Mouse (Mus musculus) left cerebral cortex, adult 2 months (tissue): ENCODE results near the gene Camk2g. TPM values are rescaled to one million over a fixed set of nuclear protein-coding genes. Genes with fewer than 3 reads are reported as not detected.

Source experiments
- DNase-seq, 2 experiments: peaks; one replicate each; pipeline ENCODE4 v3.0.0; 2021 to 2022; ENCODE audit warnings: low spot score in 2 of 2, mixed read lengths in 1 of 2; ENCODE audit errors: extremely low spot score in 1 of 2
- H3K27ac ChIP-seq: fragments of 200-600 bp; 2 replicates; pipeline ENCODE4 v1.8.1; 2022
- H3K4me3 ChIP-seq: fragments of 200-600 bp; 2 replicates; pipeline ENCODE4 v1.8.1; 2022
- CTCF ChIP-seq: fragments of 200-600 bp; IDR thresholded peaks from 2 replicates; pipeline ENCODE4 v1.8.1; 2022; ENCODE audit warnings: antibody characterized with exemption, mild to moderate bottlenecking, moderate library complexity
- intact Hi-C: fragments of 180-260 bp; cut with DNase I; formaldehyde crosslinking; loops from one replicate; pipeline ENCODE4 v1.15.1; 2025
- total RNA-seq, 2 experiments: library from RNA; stranded (reverse); gene quantifications; 2 replicates each; pipeline ENCODE4 v1.2.3; 2021

The Camk2g gene
- total RNA-seq, 2 experiments from 2014 or later, result 328 to 345 TPM

- peak in 1 of 2 experiments; percentile 43 for DNase-seq
- peak overlapping the region; percentile 94 for H3K4me3 ChIP-seq
- no peak for TF ChIP-seq CTCF
- H3K27ac ChIP-seq, result peak overlapping the region; percentile 91
- intact Hi-C loops, result no loop called here
Measured at GRCm38 (mm10) chr14:20792243-20792921, 1.5 kb downstream of the Camk2g start.

GRCm38 (mm10) chr14:20791511-20792242 is 2.2 kb downstream of the Camk2g start:
- peak overlapping the region; percentile 91 for H3K27ac ChIP-seq
- peak in 1 of 2 experiments; percentile 46 for DNase-seq
- peak overlapping the region; percentile 94 for H3K4me3 ChIP-seq
- intact Hi-C loops, result no loop called here
- peak; percentile 48 for TF ChIP-seq CTCF

GRCm38 (mm10) chr14:20790996-20791395 is 2.9 kb downstream of the Camk2g start:
- peak overlapping the region; percentile 91 for H3K27ac ChIP-seq
- peak in 1 of 2 experiments; percentile 43 for DNase-seq
- H3K4me3 ChIP-seq, result peak overlapping the region; percentile 94
- intact Hi-C loops, result no loop called here
- no peak for TF ChIP-seq CTCF

GRCm38 (mm10) chr14:20790445-20790844 is 3.4 kb downstream of the Camk2g start:
- H3K27ac ChIP-seq, result peak overlapping the region; percentile 91
- no peak for TF ChIP-seq CTCF
- H3K4me3 ChIP-seq, result peak overlapping the region; percentile 94
- DNase-seq, result no peak
- intact Hi-C loops, result no loop called here

GRCm38 (mm10) chr14:20789593-20789992 is 4.3 kb downstream of the Camk2g start:
- intact Hi-C loops, result no loop called here
- H3K27ac ChIP-seq, result peak overlapping the region; percentile 91
- H3K4me3 ChIP-seq, result peak overlapping the region; percentile 94
- no peak for TF ChIP-seq CTCF
- no peak for DNase-seq

GRCm38 (mm10) chr14:20788151-20788550 is 5.7 kb downstream of the Camk2g start:
- intact Hi-C loops, result no loop called here
- no peak overlapping the region for H3K4me3 ChIP-seq
- no peak overlapping the region for H3K27ac ChIP-seq
- no peak for TF ChIP-seq CTCF
- no peak for DNase-seq

GRCm38 (mm10) chr14:20786611-20787015 is 7.3 kb downstream of the Camk2g start:
- H3K4me3 ChIP-seq, result no peak overlapping the region
- intact Hi-C loops, result no loop called here

GRCm38 (mm10) chr14:20786020-20786419 is 7.9 kb downstream of the Camk2g start:
- no peak overlapping the region for H3K4me3 ChIP-seq
- intact Hi-C loops, result no loop called here
- TF ChIP-seq CTCF, result no peak
- no peak for DNase-seq
- peak overlapping the region; percentile 29; the same call in 1 of the 2 replicates for H3K27ac ChIP-seq

More at GRCm38 (mm10) chr14:20786611-20787015, 7.3 kb downstream of the Camk2g start:
- peak overlapping the region; percentile 29 for H3K27ac ChIP-seq
- TF ChIP-seq CTCF, result no peak; the same call in 1 of the 2 replicates
- no peak for DNase-seq

GRCm38 (mm10) chr14:20785231-20785630 is 8.7 kb downstream of the Camk2g start:
- intact Hi-C loops, result no loop called here
- Histone ChIP-seq H3K27ac (no peak overlapping the region), H3K4me3 (no peak overlapping the region)

GRCm38 (mm10) chr14:20784708-20785107 is 9.2 kb downstream of the Camk2g start:
- TF ChIP-seq CTCF, result no peak
- Histone ChIP-seq H3K4me3 (no peak overlapping the region), H3K27ac (no peak overlapping the region)
- no peak for DNase-seq
- intact Hi-C loops, result no loop called here

More at GRCm38 (mm10) chr14:20785231-20785630, 8.7 kb downstream of the Camk2g start:
- TF ChIP-seq CTCF, result no peak
- no peak for DNase-seq

GRCm38 (mm10) chr14:20783526-20783925 is 10.4 kb downstream of the Camk2g start:
- H3K27ac ChIP-seq, result no peak overlapping the region
- intact Hi-C loops, result no loop called here
- no peak for TF ChIP-seq CTCF

GRCm38 (mm10) chr14:20782860-20783259 is 11.0 kb downstream of the Camk2g start:
- TF ChIP-seq CTCF, result no peak
- no peak for DNase-seq
- Histone ChIP-seq H3K4me3 (no peak overlapping the region), H3K27ac (0 out of 2 replicates have a peak overlapping the region, but pooled peaks have one; percentile 0)
- intact Hi-C loops, result no loop called here

More at GRCm38 (mm10) chr14:20783526-20783925, 10.4 kb downstream of the Camk2g start:
- H3K4me3 ChIP-seq, result no peak overlapping the region
- no peak for DNase-seq
